Mouse (Mus musculus) hindlimb bud, embryonic 11.5 days (tissue): Measurements from ENCODE around the gene Fkrp.
A peak's percentile ranks its signal among the peaks of the same experiment; 100 is the strongest.

ENCODE experiments used
- DNase-seq: peaks from one replicate; pipeline ENCODE4 v3.0.0-alpha.2; 2012; ENCODE audit warnings: low read depth, low spot score; ENCODE audit errors: extremely low spot score

The Fkrp gene

DNA sequence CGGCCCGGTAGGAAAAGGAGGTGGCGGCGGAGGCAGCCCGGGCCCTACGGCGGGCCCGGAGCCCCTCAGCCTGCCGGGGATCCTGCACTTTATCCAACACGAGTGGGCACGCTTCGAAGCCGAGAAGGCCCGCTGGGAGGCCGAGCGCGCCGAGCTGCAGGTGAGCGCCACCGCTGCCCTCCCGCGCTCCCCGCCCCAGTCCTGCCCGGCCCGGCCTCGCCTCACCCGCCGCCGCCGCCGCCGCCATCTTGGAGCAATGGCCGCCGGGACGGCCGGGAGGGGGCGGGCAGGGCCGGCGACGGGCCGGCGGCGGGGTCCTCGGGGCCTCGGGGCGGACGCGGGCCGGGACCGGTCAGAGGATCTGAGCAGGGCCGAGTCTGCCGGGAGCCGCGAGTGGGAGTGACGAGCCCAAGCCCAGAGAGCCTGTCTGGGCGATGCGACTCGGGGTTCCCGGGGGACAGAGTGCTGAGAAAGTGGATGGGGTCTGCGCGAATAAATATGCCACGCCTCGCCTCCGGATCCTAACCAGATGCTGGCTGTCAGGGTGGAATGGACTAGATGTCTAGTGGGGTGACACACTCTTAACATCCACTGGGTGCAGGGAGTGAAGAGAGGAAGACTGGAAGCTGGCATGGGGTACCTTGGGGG, at the start of gene Fkrp:
Gene Fkrp (minus strand): TSS at position 258 of the 648 bp plus-strand sequence.
- no peak for DNase-seq

DNA sequence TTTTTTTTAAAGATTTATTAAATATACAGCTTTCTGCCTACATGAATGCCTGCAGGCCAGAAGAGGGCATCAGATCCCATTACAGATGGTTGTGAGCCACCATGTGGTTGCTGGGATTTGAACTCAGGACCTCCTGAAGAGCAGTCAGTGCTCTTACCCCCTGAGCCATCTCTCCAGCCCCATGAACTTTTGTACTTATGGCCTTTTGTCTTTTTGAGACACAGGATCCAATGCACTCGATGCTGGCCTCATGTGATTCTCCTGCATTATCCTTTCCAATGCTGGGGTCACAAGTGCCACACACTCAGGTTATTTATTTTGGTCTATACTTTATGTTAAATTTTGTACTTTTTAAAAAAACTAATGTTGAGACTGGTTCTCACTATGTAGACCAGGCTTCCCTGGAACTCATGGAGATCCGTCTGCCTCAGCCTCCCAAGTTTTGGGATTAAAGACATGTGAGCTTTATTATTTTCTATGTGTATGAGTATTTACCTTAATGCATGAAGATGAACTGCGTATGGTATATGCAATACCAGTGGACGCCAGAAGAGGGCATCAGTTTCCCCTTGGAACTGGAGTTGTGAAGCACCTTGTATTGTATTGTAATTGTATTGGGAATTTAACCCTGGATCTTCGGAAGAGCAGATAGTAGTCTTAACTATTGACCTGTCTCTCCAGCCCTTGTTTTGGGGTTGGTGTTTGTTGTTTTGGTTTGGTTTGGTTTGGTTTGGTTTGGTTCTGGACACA, 43.5 kb upstream of the Fkrp start:
- no peak for DNase-seq

DNA sequence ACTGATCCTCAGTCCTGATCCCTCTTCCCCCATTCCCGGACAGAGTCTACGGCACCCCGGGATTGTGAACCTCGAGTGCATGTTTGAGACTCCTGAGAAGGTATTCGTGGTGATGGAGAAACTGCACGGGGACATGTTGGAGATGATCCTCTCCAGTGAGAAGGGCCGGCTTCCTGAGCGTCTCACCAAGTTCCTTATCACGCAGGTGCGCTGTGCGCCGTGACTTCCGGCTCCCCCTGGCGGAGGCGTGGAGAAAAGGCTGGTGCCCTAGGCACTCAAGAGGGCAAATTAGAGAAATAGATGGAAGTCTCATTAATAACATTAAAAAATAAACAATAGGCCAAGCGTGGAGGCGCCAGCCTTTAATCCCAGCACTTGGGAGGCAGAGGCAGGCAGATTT, 41.8 kb upstream of the Fkrp start:
- DNase-seq, result no peak

DNA sequence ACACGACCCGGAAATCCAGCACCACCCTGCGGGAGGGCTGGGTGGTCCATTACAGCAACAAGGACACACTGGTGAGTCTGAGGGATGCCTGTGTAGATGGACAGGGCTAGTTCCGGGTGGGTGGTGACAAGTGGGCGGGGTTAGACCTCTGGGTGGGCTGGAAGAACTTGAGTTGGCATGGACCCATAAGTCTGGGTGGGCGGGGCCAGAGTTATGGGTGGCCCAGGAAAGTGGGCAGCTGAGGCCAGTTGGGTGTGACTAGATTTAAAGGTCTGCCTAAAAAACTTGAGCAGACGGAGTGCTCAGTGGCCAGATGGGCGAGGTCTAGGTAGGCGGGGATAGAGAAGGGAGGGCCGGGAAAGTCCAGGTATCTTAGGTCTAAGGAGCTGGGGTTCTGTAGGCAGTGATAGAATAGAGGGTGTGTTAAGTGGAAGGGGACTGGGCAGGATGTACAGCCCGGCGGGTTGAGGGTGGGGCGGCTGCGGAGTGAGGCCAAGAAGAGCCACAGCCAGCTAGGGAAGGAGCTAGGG, 36.8 kb upstream of the Fkrp start:
- DNase-seq, result no peak

DNA sequence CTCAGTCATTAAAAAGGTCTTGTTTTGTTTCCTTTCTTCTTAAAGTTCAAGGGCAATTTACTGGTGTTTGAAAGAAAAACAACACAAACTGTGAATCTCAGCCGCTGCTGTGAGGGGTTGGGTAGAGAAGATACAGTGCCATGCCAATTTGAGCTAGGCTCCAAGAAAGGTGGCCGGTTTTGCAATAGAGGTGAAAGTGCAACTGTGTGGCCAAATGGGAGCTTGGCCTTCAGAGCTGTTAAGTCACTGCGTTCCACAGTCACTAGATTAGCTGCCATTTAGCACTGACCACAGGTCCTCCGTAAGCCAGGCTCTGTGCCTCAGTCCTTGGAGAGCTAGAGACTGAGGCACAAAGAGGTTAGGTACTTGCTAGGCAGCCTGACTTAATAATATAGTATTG, 35.1 kb upstream of the Fkrp start:
- no peak for DNase-seq

DNA sequence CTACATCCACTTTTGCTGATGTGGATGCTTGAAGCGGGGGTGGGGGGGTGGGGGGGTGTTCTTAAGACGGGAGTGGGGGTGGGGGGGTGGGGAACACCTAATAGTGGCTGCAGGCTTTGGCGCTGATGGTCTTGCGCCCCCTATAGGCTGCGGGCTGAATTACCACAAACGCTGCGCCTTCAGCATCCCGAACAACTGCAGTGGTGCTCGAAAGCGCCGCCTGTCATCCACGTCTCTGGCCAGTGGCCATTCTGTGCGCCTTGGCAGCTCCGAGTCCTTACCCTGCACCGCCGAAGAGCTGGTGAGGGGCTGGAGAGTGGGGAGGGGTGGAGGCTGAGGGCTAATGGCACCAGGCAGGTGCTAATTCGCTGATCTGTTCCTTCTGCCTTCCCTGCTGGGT, 32.0 kb upstream of the Fkrp start:
- no peak for DNase-seq

DNA sequence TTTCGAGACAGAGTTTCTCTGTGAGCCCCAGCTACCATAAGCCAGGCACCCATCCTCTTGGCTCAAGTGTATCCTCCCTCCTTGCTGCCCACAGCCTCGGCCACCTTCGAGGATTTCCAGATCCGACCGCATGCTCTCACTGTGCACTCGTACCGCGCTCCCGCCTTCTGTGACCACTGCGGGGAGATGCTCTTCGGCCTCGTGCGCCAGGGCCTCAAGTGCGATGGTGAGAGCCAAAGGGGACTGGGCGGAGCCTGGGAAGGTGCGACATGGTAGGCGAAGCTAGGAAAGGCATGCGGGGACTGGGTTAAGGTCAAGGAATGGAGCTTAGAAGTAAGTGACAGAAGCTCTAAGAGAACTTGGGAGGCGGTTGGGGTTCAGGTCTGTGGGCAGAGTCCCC, 31.0 kb upstream of the Fkrp start:
- DNase-seq, result no peak

DNA sequence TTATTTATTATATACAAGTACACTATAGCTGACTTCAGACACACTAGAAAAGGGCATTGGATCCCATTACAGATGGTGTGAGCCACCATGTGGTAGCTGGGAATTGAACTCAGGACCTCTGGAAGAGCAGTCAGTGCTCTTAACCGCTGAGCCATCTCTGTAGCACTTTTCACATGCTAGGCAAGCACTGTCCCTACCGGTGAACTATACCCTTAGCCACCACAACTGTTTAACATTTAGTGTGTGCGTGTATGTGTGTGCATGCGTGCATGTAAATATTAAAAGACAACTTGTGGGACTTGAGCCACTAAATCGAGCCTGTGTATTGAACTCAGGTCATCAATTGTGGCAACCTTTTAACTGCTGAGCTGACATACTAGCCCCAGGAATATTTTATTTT, 30.2 kb upstream of the Fkrp start:
- DNase-seq, result no peak

DNA sequence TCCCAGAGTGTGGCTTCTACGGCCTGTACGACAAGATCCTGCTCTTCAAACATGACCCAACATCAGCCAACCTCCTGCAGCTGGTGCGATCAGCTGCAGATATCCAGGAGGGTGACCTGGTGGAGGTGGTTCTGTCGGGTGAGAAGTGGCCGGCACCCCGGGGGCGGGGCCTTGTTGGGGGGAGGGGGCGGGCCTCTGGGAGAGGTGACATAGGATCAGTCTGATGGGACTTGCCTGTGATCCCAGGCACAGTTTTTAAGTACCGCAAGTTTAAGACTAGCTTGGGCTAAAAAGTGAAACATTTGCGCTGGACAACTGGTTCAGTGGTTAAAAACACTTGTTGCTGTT, 29.3 kb upstream of the Fkrp start:
- no peak for DNase-seq

DNA sequence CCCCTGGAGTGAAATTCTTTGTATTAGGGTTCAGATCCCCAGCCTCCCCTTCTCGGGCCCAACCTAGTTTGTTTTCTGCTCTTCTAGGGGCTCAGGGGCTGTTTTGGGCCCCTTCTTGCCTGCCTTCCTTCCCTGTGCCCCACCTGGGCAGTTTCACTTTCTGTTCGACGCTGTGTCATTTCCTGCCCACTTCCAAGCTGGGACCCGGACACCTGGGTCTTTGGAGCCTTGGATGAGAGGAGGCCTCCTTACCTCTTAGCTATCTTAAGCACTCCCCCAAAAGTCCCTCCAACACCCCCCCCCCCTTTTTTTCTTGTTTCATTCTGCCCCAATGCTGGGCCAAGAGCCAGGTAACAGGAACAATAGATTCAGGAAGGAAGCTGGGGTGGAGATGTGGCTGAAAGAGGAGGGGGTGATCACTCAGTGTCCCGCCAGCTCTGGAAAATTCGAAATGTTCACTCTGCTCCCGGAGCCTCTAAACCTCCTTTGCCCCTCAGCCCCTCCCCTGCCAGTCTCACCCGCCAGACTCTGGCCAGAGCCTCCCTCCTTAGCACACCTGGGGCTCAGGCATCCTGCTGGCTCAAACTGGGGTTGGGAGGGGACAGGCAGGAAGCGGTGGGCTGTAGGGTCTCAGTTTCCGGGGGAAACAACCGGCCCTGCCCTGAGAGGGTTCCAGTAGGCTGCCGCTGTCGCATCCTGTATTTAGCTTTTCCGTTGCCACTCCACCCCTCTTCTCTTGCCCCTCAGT, 28.7 kb upstream of the Fkrp start:
- no peak for DNase-seq

DNA sequence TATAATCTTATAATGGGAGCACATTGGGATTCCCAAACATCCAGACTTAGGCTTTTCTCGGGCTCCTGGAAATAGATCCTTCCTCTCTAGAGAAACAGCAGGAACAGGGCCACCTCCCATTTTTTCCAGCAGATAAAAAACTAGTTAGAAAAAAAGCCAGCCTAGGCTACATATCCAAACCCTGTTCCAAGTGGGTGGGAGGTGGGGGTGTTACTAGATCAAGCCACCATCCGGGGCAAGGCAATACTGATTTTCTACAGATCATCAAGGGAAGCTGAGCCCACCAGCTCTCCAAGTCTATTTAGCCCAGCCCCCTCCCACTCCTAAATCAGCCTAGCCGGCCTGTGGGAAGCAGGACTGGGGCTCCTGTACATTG, 28.2 kb upstream of the Fkrp start:
- DNase-seq, result no peak

DNA sequence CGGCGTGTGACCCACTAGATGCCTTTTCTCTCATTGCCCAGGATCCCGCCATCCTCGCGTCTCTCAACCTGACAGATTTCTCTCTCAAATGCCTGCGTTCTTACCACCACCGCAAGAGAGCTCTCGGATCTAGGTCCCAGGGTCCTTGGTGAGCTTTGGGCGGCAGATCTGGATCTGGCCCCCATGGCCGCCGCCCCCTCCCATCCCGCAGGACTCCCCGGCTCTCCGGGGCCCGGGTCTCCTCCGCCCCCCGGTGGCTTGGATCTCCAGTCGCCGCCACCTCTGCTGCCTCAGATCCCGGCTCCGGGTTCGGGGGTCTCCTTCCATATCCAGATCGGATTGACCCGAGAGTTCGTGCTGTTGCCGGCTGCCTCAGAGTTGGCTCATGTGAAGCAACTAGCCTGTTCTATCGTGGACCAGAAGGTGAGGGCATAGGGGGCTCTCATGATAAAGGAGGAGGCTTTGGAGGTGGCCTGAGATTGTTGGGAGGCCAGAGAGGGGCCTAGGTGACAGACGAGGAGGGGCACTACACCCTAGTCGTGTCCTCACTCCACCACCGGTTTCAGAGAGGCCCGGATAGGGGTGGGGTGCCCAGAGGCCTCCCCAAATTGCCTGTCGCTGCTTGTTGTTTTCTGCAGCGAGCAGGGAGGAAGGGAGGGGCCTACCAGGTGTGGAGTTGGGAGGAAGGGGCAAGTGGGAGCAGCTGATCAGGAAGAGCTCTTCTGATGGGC, 27.1 kb upstream of the Fkrp start:
- no peak for DNase-seq

DNA sequence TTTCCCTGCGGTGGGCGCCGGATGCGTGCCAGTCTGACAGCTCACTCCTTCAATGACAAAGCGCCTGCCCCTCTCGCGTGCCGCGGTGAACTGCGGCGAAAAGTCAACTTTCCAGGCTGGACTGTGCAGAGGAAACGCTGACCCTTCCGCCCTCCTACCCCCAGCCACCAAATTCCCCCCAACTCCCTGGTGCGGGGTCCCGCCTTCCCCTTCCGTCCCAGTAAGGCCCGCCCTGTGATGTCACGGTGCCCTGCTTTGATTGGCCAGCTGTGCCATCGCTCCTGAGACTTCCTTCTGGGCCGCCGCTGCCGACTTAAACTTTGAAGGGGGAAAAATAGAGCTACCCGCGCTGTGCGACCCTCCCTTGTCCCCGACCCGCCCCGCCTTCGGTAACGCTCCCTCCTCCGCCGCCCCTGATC, 26.1 kb upstream of the Fkrp start, which contains the start of gene Prkd2:
Gene Prkd2 (plus strand): TSS at position 258 of the 419 bp plus-strand sequence.
- peak; percentile 49 for DNase-seq

DNA sequence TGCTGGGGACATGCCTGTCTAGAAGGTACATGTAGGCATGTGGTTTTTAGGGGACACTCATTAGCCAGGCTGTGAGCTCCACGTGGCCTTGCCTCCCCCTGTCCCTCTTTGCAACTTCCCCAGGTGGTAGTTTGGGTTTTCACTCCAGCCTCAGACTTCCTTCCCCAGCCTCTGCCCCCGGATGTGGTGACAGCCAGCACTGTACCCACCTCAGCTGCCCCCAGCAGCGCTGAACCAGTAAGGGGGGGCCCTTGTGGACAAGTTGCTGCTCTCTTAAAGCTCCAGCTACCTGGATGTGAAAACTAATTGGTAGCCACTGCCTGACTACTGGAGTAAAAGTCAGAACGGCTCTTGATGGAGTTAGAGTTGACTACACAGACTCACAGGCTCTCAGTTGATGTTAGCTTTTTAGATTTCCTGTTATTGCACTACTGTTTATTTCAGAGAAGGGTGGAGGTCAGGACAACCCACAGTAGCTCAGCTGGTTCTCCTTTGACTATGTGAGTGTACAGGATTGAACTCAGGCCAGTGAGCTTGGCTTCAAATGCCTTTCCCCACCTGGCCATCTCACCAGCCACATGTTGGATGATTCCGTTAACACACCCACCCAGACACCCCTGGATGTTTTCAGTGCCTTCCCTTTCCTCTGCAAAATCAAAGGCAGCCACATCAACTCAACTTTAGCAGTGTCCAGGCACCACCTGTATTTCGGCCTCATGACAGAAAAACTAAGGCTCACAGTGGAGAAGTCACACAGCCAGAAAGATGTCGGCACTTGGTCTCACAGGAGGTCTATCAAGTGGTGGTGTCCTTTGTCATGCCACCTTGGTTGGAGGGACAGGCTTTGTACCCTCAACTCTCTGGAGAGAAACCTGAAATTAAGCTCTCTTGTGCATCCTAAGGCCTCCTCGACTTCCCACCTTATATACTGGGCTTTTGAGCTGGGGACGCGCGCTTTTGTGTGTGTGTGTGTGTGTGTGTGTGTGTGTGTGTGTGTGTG, 25.3 kb upstream of the Fkrp start:
- no peak for DNase-seq

DNA sequence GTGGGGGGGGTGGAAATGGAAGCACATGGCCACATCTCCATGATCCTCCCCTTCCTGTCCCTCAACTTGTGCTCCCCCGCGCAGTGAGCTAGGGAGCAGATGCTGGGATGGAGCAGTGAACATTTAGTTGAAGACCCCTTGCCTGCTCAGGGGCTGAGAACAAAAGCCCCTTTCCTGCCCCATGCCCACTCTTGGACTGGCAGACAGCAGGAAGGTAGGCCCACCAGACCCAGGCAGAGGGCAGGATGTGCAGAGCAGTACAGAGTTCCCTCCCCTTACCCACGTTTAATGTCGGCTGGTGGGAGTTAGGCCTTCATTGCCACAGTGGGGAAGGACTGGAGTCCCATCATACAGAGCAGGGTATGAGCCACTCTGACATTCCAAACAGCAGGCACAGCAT, 24.5 kb upstream of the Fkrp start:
- no peak for DNase-seq

DNA sequence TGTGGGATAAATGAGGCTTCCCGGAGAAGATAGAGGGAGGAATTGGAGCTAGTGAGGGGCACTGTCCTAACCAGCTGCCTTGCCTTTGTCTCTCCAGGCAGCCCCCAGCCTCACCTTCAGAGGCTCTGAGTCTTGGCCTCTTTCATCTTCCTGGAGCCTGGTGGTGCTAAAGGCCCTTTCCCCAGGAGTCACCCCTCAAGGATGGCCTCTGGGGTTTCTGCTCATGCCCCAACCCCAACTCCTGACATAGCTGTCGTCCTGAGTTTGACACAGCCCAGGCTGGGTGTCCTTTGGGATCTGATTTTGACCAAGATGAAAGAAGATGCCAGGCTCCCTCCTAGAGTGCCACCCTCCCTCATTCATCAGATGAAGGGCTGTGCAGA, 23.6 kb upstream of the Fkrp start:
- DNase-seq, result no peak

DNA sequence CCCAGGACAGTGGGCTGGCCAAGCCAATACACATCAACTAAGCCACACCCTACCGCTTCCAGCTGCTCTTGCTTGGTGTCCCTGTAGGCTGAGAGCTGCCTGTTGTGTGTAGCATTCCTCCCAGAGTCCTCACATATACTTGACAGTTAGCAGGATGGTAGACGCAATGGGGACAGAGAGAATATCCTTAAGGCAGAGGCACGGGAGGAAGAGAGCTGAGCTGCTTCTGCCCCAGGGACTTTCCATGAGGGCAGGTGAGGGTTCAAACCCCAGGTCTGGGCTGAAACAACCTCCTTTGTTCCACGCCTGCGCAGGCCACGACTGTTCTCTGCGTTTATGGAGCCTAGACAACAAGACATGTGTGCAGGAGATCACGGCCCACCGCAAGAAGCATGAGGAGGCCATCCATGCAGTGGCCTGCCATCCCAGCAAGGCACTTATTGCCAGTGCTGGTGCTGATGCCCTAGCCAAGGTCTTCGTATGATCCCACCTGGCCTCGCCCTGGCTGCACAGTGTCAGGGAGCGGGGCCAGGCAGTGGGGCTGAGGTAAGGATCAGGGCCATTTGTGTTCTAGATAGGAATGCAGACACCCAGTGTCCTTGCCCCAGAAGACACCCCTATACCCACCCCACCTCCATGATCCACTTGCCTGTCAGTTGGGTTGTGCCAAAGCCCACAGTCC, 23.0 kb upstream of the Fkrp start:
- no peak for DNase-seq

DNA sequence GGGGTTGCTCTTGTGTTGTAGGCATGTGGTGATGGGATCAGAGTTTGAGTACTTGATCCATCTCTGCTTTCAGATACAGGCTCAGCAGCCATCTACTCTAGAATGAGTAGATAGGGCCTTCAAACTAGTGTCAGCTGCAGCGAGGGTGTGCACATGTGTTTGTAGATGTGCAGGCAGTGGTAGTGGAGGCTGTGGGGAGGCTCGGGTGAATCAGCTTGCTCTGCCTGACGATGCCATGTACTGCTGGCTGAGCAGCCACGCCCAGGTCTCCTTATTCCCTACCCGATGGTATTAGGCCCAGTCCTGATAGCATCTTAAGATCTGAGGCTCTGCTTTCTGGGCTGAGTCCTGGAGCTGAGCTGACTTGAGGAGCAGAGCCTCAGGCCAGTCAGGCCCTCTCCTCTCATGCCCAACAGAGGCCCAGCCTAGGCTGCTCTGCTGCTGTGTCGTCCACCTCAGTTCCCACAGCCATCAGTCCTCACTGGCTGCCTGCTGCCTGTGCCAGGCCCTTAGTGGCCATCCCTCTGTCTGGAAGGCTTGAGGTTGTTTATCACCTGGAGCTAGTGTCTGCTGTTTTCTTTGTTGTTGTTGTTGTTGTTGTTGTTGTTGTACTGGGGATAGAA, 22.4 kb upstream of the Fkrp start:
- DNase-seq, result no peak
